Mouse (Mus musculus): ENCODE results near the gene Tec.

GRCm38 (mm10) chr5:72710572-72711278 lies 157.6 kb downstream of the Tec start:
- TF ChIP-seq CTCF (IDR thresholded peaks at IDR 0.05; ENCODE audit: borderline replicate concordance, extremely low read depth, insufficient read depth, insufficient read length) (peak; percentile 70; the same call in 1 of the 2 replicates), POLR2A (IDR thresholded peaks at IDR 0.05; ENCODE audit: borderline replicate concordance, extremely low read depth, insufficient read depth, insufficient read length, poor library complexity, severe bottlenecking) (no peak)
